Mouse (Mus musculus) ES-Bruce4 (cell line): ENCODE measurements around the gene Pgd. TPM values are rescaled to one million over a fixed set of nuclear protein-coding genes. Genes with fewer than 3 reads are reported as not detected.

Source experiments
- H3K27ac ChIP-seq: 2 replicates; pipeline ENCODE4 v1.5.1; 2012; ENCODE audit warnings: low read length, inconsistent platforms; ENCODE audit not compliant: insufficient read depth
- H3K27me3 ChIP-seq: 2 replicates; pipeline ENCODE4 v1.6.1; 2012; ENCODE audit warnings: mild to moderate bottlenecking, low read length, inconsistent platforms; ENCODE audit not compliant: control insufficient read depth, poor library complexity, insufficient read depth, severe bottlenecking
- H3K36me3 ChIP-seq: 2 replicates; pipeline ENCODE4 v1.6.1; 2012; ENCODE audit warnings: inconsistent platforms, mild to moderate bottlenecking, low read length, moderate library complexity; ENCODE audit not compliant: control insufficient read depth, poor library complexity, insufficient read depth, severe bottlenecking
- H3K4me1 ChIP-seq: one replicate; pipeline ENCODE4 v1.8.1; 2011; ENCODE audit warnings: low read length; ENCODE audit not compliant: control insufficient read depth, insufficient read depth
- H3K4me3 ChIP-seq: 2 replicates; pipeline ENCODE4 v1.5.1; 2011; ENCODE audit warnings: low read depth, mild to moderate bottlenecking, low read length
- H3K9ac ChIP-seq: 2 replicates; pipeline ENCODE4 v1.6.1; 2012; ENCODE audit warnings: low read depth, mild to moderate bottlenecking, inconsistent platforms; ENCODE audit not compliant: poor library complexity, severe bottlenecking
- H3K9me3 ChIP-seq: replicated peaks from 2 replicates; pipeline ENCODE4 v1.6.1; 2012; ENCODE audit warnings: mild to moderate bottlenecking, low read length, inconsistent platforms; ENCODE audit not compliant: control insufficient read depth, poor library complexity, insufficient read depth, severe bottlenecking
- CTCF ChIP-seq: IDR thresholded peaks from one replicate; pipeline ENCODE4 v1.8.1; 2011; ENCODE audit warnings: low read depth, low read length
- EP300 ChIP-seq: IDR thresholded peaks from 2 replicates; pipeline ENCODE4 v1.6.1; 2011; ENCODE audit warnings: low read depth, low read length; ENCODE audit not compliant: insufficient read depth
- POLR2A ChIP-seq: IDR thresholded peaks from one replicate; pipeline ENCODE4 v1.8.1; 2011; ENCODE audit warnings: low read length; ENCODE audit not compliant: insufficient read depth
- polyA plus RNA-seq: library from polyadenylated mRNA; stranded (reverse); fragments of >200 nt; gene quantifications from 2 replicates; pipeline ENCODE4 v1.2.4, GENCODE M21; 2011; ENCODE audit warnings: low read depth; ENCODE audit not compliant: missing spikeins, insufficient read depth, insufficient read length

Pgd gene
- polyA plus RNA-seq, 1 experiment: 109 TPM

GRCm38 (mm10) chr4:149202467-149202866, 35.9 kb upstream of the Pgd start:
- no peak for TF ChIP-seq CTCF
- no peak for TF ChIP-seq EP300
- TF ChIP-seq POLR2A: no peak
- no peak overlapping the region for H3K27ac ChIP-seq
- H3K9ac ChIP-seq: no peak overlapping the region
- no peaks in the 10 kb centered on the region for H3K36me3 ChIP-seq
- no peaks in the 10 kb centered on the region for H3K27me3 ChIP-seq
- no peaks in the 10 kb centered on the region for H3K4me1 ChIP-seq
- no peaks in the 10 kb centered on the region for H3K9me3 ChIP-seq
- H3K4me3 ChIP-seq: no peak overlapping the region

- no peak overlapping the region for H3K9ac ChIP-seq
- no peaks in the 10 kb centered on the region for H3K27me3 ChIP-seq
- TF ChIP-seq CTCF (no peak), POLR2A (no peak), EP300 (no peak)
- H3K36me3 ChIP-seq: no peaks in the 10 kb centered on the region
- H3K4me1 ChIP-seq: no peaks in the 10 kb centered on the region
- H3K9me3 ChIP-seq: no peaks in the 10 kb centered on the region
- no peak overlapping the region for H3K27ac ChIP-seq
- H3K4me3 ChIP-seq: no peak overlapping the region
Observed at GRCm38 (mm10) chr4:149201110-149201509, 34.5 kb upstream of the Pgd start.

GRCm38 (mm10) chr4:149197180-149197579, 30.6 kb upstream of the Pgd start:
- Histone ChIP-seq H3K9ac (no peak overlapping the region), H3K4me1 (no peaks in the 10 kb centered on the region), H3K4me3 (no peak overlapping the region), H3K27ac (no peak overlapping the region), H3K27me3 (no peaks in the 10 kb centered on the region), H3K9me3 (no peaks in the 10 kb centered on the region), H3K36me3 (no peaks in the 10 kb centered on the region)
- TF ChIP-seq POLR2A (no peak), CTCF (no peak), EP300 (no peak)

- no peaks in the 10 kb centered on the region for H3K9me3 ChIP-seq
- H3K27ac ChIP-seq: no peak overlapping the region
- H3K27me3 ChIP-seq: no peaks in the 10 kb centered on the region
- H3K4me1 ChIP-seq: no peaks in the 10 kb centered on the region
- no peak overlapping the region for H3K9ac ChIP-seq
- TF ChIP-seq POLR2A (no peak), CTCF (no peak), EP300 (no peak)
- peaks cover 4% of the 10 kb centered on the region; the same call in 1 of the 2 replicates for H3K36me3 ChIP-seq
- no peak overlapping the region for H3K4me3 ChIP-seq
Observed at GRCm38 (mm10) chr4:149191103-149191502, 24.5 kb upstream of the Pgd start.

GRCm38 (mm10) chr4:149188563-149188962, 22.0 kb upstream of the Pgd start:
- no peak overlapping the region for H3K4me3 ChIP-seq
- no peak overlapping the region for H3K9ac ChIP-seq
- H3K27me3 ChIP-seq: no peaks in the 10 kb centered on the region
- no peaks in the 10 kb centered on the region for H3K4me1 ChIP-seq
- no peak overlapping the region for H3K27ac ChIP-seq
- TF ChIP-seq CTCF: no peak
- no peak for TF ChIP-seq EP300
- no peak for TF ChIP-seq POLR2A
- H3K9me3 ChIP-seq: no peaks in the 10 kb centered on the region
- peaks cover 4% of the 10 kb centered on the region; the same call in 1 of the 2 replicates for H3K36me3 ChIP-seq

GRCm38 (mm10) chr4:149182755-149183154, 16.2 kb upstream of the Pgd start:
- no peaks in the 10 kb centered on the region for H3K9me3 ChIP-seq
- no peaks in the 10 kb centered on the region for H3K27me3 ChIP-seq
- peaks cover 3% of the 10 kb centered on the region; the same call in 1 of the 2 replicates for H3K36me3 ChIP-seq
- no peak overlapping the region for H3K4me3 ChIP-seq
- no peak overlapping the region for H3K27ac ChIP-seq
- no peak overlapping the region for H3K9ac ChIP-seq
- peaks cover 1% of the 10 kb centered on the region for H3K4me1 ChIP-seq
- TF ChIP-seq CTCF (peak; percentile 74), POLR2A (no peak)

- no peaks in the 10 kb centered on the region for H3K9me3 ChIP-seq
- H3K9ac ChIP-seq: no peak overlapping the region
- peaks cover 3% of the 10 kb centered on the region; the same call in 1 of the 2 replicates for H3K36me3 ChIP-seq
- H3K27ac ChIP-seq: no peak overlapping the region
- TF ChIP-seq POLR2A: no peak
- no peaks in the 10 kb centered on the region for H3K27me3 ChIP-seq
- H3K4me1 ChIP-seq: peaks cover 1% of the 10 kb centered on the region
- H3K4me3 ChIP-seq: no peak overlapping the region
Observed at GRCm38 (mm10) chr4:149182192-149182591, 15.6 kb upstream of the Pgd start.
